Mouse (Mus musculus) ES-CJ7 (cell line): ENCODE measurements at regions not wholly inside any gene's neighbourhood (a gene's known extent, or its start where the extent isn't known, plus 50 kb on each side); places are given as distances from the start of the nearest gene placed in this dataset.

Experiments used
- DNase-seq: peaks from one replicate; pipeline ENCODE4 v3.0.0; 2011; ENCODE audit warnings: low read depth, low spot score

- no peak for DNase-seq
Measured at GRCm38 (mm10) chr8:91973951-91974439, 172.1 kb upstream of the Irx3 start.

DNA sequence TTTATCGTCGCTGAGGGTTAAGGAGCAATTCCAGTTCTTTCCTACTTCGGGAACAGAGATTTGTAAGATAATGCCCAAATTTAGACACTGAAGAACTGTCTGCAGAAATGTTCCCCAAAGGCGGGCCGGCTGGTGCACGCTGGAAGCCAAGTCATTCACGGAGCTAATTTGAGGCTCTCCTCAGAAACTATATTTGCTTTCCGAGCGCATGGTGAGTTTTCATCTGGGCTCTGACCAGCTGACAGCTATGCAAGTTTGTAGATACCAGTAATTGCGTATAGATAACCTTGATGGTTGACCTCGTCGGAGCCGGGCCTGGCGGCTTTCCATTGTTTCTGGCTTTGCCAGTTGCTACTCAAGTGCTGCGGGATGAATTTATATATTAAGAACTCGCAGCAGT is 165.5 kb upstream of the Irx3 start:
- DNase-seq = no peak

GRCm38 (mm10) chr8:91966891-91967370 is 165.1 kb upstream of the Irx3 start:
- peak; percentile 61 for DNase-seq

GRCm38 (mm10) chr8:91961696-91962095 is 159.8 kb upstream of the Irx3 start:
- DNase-seq = no peak

- no peak for DNase-seq
Measured at GRCm38 (mm10) chr8:91955170-91955569, 153.3 kb upstream of the Irx3 start.

DNA sequence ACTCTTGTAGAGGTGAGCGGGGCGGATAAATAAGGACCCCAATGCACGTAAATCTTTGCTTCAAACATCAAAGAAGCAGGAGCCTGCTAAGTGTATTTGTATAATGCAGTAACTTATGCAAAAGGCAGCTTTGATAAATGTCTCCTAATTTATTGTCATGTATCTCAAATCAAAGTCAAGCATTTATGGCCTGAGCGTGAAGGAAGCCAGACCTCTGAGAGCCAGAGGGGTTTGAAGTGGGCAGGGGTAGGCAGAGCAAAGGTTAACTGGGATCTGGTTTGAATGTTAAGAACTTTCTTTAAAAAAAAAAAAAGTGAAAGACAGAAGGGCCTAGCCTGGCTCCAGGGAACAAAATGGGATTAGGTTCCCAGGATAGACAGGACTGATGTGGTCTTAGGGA is 151.1 kb upstream of the Irx3 start:
- no peak for DNase-seq

- DNase-seq = no peak
Measured at GRCm38 (mm10) chr8:91949110-91949509, 147.2 kb upstream of the Irx3 start.

GRCm38 (mm10) chr8:91948173-91948940 is 146.5 kb upstream of the Irx3 start:
- DNase-seq = no peak

DNA sequence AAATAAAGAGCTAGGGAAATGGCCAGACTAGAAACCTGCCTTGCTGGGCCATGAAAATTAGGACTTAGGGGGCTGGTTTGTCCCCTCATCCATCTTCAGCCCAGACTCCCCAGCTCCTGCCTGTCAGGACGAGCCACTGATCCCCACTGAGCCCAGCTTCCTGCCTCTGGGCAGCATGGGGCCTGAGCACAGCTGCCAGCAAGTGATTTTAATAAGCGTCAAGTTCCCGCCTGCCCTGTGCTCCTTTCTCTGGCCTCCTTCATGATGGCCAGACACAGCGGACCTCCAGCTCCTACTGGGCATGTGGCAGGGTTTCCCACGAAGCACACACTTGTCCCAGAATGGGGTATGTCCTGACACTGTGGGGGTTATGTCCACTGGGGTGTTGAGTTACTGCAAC is 139.1 kb upstream of the Irx3 start:
- DNase-seq = no peak

GRCm38 (mm10) chr8:91937227-91937626 is 135.4 kb upstream of the Irx3 start:
- no peak for DNase-seq

- no peak for DNase-seq
Measured at GRCm38 (mm10) chr8:91930520-91930919, 128.7 kb upstream of the Irx3 start.

- DNase-seq = no peak
Measured at GRCm38 (mm10) chr8:91925968-91926524, 124.2 kb upstream of the Irx3 start.

DNA sequence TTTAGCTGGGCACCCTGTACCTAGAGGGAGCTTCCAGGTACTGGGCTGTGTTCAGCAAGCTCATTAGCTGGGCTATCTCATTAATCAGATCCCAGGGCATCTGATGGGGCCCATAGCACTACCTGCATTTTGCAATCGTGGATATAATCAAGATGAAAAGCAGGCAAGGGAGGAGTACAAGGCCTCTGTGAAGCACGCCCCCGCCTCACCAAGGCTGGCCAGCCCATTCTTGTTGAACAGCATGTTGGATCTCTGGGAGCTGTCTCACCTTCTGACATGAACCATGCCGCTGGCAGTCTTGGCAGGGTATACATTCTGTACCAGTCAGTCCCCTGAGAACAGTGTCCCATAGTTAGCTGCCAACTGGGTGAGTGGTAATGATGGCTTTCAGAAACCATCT is 122.3 kb upstream of the Irx3 start:
- DNase-seq = no peak

GRCm38 (mm10) chr8:91922211-91922874 is 120.5 kb upstream of the Irx3 start:
- DNase-seq = peak; percentile 93

DNA sequence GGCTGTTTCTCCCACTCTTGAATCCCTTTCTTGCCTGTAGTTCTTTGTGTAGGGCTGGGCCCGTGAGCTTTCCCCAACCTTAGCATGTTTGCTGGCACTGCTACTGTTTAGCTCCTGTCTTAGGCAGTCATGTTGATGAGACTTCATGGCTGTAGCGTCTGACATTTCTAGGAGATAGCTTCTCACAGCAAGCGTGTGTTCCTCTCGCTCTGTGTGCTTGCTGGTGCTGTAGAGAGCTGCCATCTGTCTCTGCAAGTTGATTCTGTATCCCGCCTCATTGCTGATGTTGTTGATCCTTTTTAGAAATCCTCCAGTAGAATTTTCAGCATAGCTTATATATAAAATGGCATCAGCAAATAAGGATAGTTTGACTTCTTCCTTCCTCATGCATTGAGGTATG is 116.0 kb upstream of the Irx3 start:
- no peak for DNase-seq

DNA sequence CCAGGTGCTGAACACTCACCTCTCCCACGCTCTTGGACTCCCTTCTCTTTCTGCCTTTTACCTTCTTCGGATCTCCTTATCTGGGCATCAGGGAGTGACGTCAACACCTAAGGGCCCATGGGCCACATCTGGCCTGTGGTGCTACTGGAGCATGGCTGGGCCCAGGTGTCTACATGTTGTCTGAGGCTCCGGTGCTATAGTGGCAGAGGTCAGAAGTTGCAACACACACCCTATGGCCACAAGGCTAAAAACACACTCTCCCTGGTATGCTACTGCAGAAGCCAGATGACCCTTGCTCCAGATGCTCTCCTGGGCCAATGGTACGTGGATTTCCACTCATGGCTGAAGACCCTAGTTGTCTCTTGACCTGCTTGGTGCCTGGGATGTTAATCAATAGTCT is 112.1 kb upstream of the Irx3 start:
- no peak for DNase-seq

DNA sequence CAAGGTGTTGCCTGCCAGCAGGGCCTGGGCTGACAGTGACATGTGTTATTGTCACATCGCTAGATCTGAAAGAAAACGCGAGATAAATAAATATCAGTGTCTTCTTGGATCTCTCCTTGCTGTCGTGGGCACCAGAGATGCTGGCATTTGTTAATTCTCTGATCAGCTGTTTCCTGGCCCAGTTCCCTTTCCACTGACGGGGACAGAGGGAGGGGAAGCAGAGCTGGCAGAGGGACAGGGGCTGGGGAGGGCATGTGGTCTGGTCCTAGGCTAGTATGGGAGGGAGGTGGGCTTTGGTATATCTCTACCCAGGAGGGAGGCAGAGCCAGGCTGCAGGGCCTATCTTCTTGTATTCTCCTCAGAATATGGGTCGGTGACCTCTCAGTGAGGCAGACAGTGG is 111.3 kb upstream of the Irx3 start:
- DNase-seq = no peak

GRCm38 (mm10) chr8:91909637-91910383 is 107.9 kb upstream of the Irx3 start:
- DNase-seq = no peak

DNA sequence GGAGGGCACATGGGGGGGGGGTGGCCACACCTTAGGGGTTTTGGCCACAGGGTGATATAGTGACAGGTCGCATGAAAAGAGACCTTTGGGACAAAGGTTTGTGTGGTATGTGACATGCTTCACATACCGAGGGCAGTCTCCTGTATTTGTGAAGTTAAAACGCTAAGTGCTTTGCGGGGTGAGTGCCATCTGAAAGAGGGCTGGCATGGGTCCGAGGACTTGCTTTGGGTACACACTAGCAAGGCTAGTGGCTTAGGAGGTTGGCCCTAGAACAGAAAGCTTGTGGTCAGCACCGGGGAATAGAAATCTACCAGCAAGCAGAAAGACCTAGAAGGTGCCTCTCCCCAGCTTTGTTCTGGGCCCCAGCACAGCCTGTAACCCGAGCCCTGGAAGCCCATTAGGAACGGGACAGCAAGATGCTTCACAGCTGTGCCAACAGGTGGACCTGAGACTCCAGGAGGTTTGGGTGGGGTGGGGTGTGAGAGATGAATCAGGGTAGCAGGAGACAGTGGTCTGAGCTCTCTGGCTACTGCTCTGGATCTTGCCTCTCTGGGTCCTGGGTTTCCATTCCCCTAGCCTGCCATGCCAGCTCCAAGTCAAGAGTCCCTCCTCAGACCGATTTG is 107.0 kb upstream of the Irx3 start:
- DNase-seq = no peak

DNA sequence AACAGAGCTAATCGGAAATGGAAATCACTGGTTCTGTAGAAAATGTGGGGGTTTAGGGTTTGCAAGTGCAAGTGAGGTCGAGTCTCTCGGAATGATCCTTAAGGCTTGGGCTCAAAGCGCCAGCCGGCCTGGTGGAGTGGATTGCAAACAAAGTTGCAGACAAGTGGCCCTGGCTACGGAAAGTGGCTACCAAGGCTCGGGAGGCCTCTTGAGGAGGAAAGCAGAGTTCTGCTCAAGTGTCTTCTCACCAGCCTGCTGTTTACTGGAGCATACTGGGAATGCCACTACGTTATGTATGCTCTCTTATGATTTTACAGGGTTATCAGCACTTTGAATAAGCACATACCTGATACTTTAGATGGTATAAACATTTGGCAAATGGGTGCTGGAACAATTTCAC is 105.3 kb upstream of the Irx3 start:
- no peak for DNase-seq

DNA sequence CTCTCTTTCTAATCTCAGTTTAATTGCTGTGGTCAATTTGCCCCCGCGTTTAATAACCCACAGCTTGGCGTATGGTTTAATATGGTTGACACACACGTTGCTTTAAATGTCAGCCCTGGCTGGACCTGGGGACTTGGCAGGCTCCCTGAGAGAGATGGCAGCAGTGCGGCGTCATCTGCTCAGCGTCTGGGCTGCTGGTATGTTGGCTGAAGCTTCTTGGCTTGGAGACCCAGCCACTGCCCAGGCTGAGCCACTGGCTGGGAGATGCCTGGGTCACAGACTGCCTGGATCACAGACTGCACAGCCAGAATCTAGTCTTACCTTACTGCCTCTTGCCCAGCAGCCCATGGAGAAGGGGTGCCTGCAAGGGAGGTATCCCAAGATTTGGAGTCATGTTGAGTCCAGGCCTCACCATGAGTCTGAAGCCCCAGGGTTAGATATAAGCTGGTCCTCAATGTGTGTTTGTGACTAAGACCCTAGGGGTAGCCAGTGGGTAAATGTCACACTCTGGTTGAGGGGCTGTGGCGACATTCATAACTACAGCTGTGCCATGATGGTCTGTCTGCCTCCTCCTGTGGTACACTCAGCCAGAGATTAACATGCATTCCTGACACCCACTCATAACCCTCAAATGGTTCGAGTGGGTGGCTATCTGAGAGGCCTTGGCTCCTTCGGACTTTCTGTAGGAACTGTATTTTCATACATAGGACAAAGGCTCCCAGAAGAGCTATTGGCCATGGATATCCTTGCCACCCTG is 99.8 kb upstream of the Irx3 start:
- no peak for DNase-seq
